In genomic region chr5:88587211-88587934, GRCm38 (mm10) we compare ENCODE assay signal across 8 mouse cellular contexts. TPM values are rescaled to one million over a fixed set of nuclear protein-coding genes. Genes with fewer than 3 reads are reported as not detected.
DNase-seq lines count a peak whose midpoint lies in the region; ATAC-seq and TF ChIP-seq lines count a peak whose summit lies in the region.

No protein-coding gene starts in this region.

- H3K27ac ChIP-seq in lung, embryonic 16.5 days (ENCODE audit: low read length): peak overlapping the region; percentile 30; the same call in 1 of the 2 replicates
- H3K27ac ChIP-seq in stomach, postnatal 0 days (replicated peaks): no peak overlapping the region

- H3K4me1 ChIP-seq in G1E (ENCODE audit: insufficient read depth, low read depth, low read length): peaks cover 10% of the 10 kb centered on the region
- H3K4me1 ChIP-seq in lung, embryonic 16.5 days (replicated peaks; ENCODE audit: control insufficient read depth, insufficient read depth, low read length): peaks cover 27% of the 10 kb centered on the region
- no peaks in the 10 kb centered on the region for H3K4me1 ChIP-seq in stomach, postnatal 0 days (replicated peaks; ENCODE audit: control insufficient read depth, insufficient read depth)

- H3K36me3 ChIP-seq in G1E (replicated peaks): peaks cover 9% of the 10 kb centered on the region
- no peaks in the 10 kb centered on the region for H3K36me3 ChIP-seq in lung, embryonic 16.5 days (ENCODE audit: control insufficient read depth, insufficient read depth, low read length)
- no peaks in the 10 kb centered on the region for H3K36me3 ChIP-seq in stomach, postnatal 0 days (ENCODE audit: control insufficient read depth, insufficient read depth, low read length)

- H3K9me3 ChIP-seq in G1E (replicated peaks): no peaks in the 10 kb centered on the region
- no peaks in the 10 kb centered on the region for H3K9me3 ChIP-seq in lung, embryonic 16.5 days (ENCODE audit: control insufficient read depth, low read length)
- H3K9me3 ChIP-seq in stomach, postnatal 0 days (ENCODE audit: control insufficient read depth, low read length): no peaks in the 10 kb centered on the region

- DNase-seq in G1E (ENCODE audit: low spot score): no peak
- DNase-seq in adrenal gland, postnatal 36 days: peak; percentile 63 to 77
- peak; percentile 29 for DNase-seq in forelimb bud, embryonic 11.5 days (ENCODE audit: low read depth, low spot score)
- DNase-seq in kidney, adult 18-20 months: peak; percentile 78
- DNase-seq in stomach, postnatal 0 days (ENCODE audit: low spot score): peak; percentile 81
- no peak for DNase-seq in layer of hippocampus, adult 11-12 months (ENCODE audit: low spot score)
- DNase-seq in ovary, postnatal 14 days (ENCODE audit: low spot score): no peak

- WGBS in lung, embryonic 16.5 days: 38% methylated on average over 13 of the region's 13 CpGs
- WGBS in stomach, postnatal 0 days: 33% methylated on average over 13 of the region's 13 CpGs

- no peak overlapping the region for H3K9ac ChIP-seq in lung, embryonic 16.5 days (ENCODE audit: low read length)
- peak overlapping the region; percentile 8; the same call in 1 of the 2 replicates for H3K9ac ChIP-seq in stomach, postnatal 0 days (ENCODE audit: low read length)

- TF ChIP-seq EP300 in stomach, postnatal 0 days (optimal IDR thresholded peaks at IDR 0.05): no peak

- ATAC-seq in G1E (ENCODE audit: extremely low read depth, insufficient number of reproducible peaks, low FRiP score, poor library complexity, severe bottlenecking): peak; percentile 6; the same call in 1 of the 2 replicates
- peak; percentile 68 for ATAC-seq in lung, embryonic 16.5 days (ENCODE audit: low read depth)
- peak; percentile 94 for ATAC-seq in stomach, postnatal 0 days (ENCODE audit: low FRiP score, low TSS enrichment)

- H3K4me2 ChIP-seq in lung, embryonic 16.5 days (ENCODE audit: low read depth, low read length): no peak overlapping the region
- no peak overlapping the region; the same call in 1 of the 2 replicates for H3K4me2 ChIP-seq in stomach, postnatal 0 days (replicated peaks; ENCODE audit: low read depth)

- H3K4me3 ChIP-seq in G1E (ENCODE audit: low read depth, low read length): peak overlapping the region; percentile 2; the same call in 1 of the 2 replicates
- H3K4me3 ChIP-seq in lung, embryonic 16.5 days (ENCODE audit: low read length): no peak overlapping the region
- H3K4me3 ChIP-seq in stomach, postnatal 0 days (ENCODE audit: low read depth, low read length): no peak overlapping the region

- TF ChIP-seq CTCF in G1E (IDR thresholded peaks at IDR 0.05; ENCODE audit: low read depth, low read length): no peak
- TF ChIP-seq CTCF in stomach, postnatal 0 days (IDR thresholded peaks at IDR 0.05; ENCODE audit: low read depth): peak; percentile 36

- no peaks in the 10 kb centered on the region for H3K27me3 ChIP-seq in G1E (ENCODE audit: insufficient read depth, low read length)
- H3K27me3 ChIP-seq in lung, embryonic 16.5 days (ENCODE audit: control insufficient read depth, insufficient read depth, low read depth, low read length): no peaks in the 10 kb centered on the region
- H3K27me3 ChIP-seq in stomach, postnatal 0 days (ENCODE audit: control insufficient read depth, insufficient read depth, low read length): no peaks in the 10 kb centered on the region

RNA-seq across cellular contexts. Expression of gene Rufy3, which starts 22.5 kb away (rescaled TPM):
- 11.9 and 14.0 TPM in 2 replicates for total RNA-seq in G1E (2014; fragmentation: Nextera tagmentation)
- total RNA-seq in G1E (2017): 14.7 and 17.0 TPM in 2 replicates
- polyA plus RNA-seq in G1E (2012): 2.5 and 3.1 TPM in 2 replicates
- 10 to 100 TPM; 22.2 to 30.7 TPM for total RNA-seq in adrenal gland, postnatal 36 days (2021)
- polyA plus RNA-seq in lung, embryonic 16.5 days (2015; fragmentation: Nextera tagmentation; extraction: Ambion mirVana): 8.7 and 9.1 TPM in 2 replicates
- polyA plus RNA-seq in stomach, postnatal 0 days (2015; fragmentation: Nextera tagmentation; extraction: Ambion mirVana): 9.8 and 10.3 TPM in 2 replicates

RNA-seq across cellular contexts. Expression of gene Utp3, which starts 33.1 kb away (rescaled TPM):
- total RNA-seq in G1E (2014; fragmentation: Nextera tagmentation): 77.0 and 96.8 TPM in 2 replicates
- 53.4 and 69.7 TPM in 2 replicates for total RNA-seq in G1E (2017)
- 76.1 and 79.6 TPM in 2 replicates for polyA plus RNA-seq in G1E (2012)
- total RNA-seq in adrenal gland, postnatal 36 days (2021): 10 to 100 TPM; 32.5 to 34.2 TPM
- polyA plus RNA-seq in lung, embryonic 16.5 days (2015; fragmentation: Nextera tagmentation; extraction: Ambion mirVana): 60.5 and 63.9 TPM in 2 replicates
- polyA plus RNA-seq in stomach, postnatal 0 days (2015; fragmentation: Nextera tagmentation; extraction: Ambion mirVana): 34.5 and 34.9 TPM in 2 replicates

RNA-seq across cellular contexts. Expression of gene Jchain, which starts 59.7 kb away (rescaled TPM):
- not detected in 2 replicates for total RNA-seq in G1E (2014; fragmentation: Nextera tagmentation)
- not detected in 2 replicates for total RNA-seq in G1E (2017)
- polyA plus RNA-seq in G1E (2012): not detected in 2 replicates
- under 1 TPM; 0.30 TPM for total RNA-seq in adrenal gland, postnatal 36 days (2021)
- 0.10 TPM in 1 of 2 replicates, not detected in the other for polyA plus RNA-seq in lung, embryonic 16.5 days (2015; fragmentation: Nextera tagmentation; extraction: Ambion mirVana)
- polyA plus RNA-seq in stomach, postnatal 0 days (2015; fragmentation: Nextera tagmentation; extraction: Ambion mirVana): 0.08 TPM in 1 of 2 replicates, not detected in the other

Comparison
In these comparisons a context has a peak if more than half of its experiments do, and no peak if none do; other contexts are left out.
1. ATAC-seq: peak in every context shown above with its lines; median percentile 94 in stomach, postnatal 0 days; 68 in lung, embryonic 16.5 days; 6 in G1E.
2. DNase-seq: peak in adrenal gland, postnatal 36 days (2 of 2), forelimb bud, embryonic 11.5 days (single experiment), kidney, adult 18-20 months (single experiment) and stomach, postnatal 0 days (single experiment); none in G1E (single experiment), layer of hippocampus, adult 11-12 months (single experiment) and ovary, postnatal 14 days (single experiment).